Mouse (Mus musculus): Measurements from ENCODE around the gene Nrxn2.

DNA sequence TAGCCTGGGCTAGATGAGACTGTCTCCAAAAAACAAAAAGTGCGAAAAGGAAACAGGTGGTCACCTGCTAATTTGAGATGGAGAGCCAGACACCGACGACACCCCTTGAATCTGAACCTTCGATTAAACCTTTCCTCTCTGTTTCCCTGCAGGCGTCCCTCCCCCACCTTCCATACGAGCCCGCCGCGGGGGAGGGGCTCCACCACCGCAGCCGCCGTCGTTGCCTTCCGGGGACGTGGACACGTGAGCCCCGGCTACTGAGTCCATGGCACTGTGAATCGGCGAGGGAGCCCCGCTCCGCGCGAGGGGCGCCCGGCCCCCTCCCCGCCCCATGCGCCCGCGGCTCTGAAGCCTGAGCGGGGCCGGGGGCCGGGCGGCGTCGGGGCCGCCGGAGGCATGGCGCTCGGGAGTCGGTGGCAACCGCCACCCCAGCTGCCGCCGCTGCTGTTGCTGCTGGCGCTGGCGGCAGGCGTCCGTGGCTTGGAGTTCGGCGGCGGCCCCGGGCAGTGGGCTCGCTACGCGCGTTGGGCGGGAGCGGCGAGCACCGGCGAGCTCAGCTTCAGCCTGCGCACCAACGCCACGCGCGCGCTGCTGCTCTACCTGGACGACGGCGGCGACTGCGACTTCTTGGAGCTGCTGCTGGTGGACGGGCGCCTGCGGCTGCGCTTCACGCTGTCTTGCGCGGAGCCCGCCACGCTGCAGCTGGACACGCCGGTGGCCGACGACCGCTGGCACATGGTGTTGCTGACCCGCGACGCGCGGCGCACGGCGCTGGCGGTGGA is 9.3 kb downstream of the Nrxn2 start:
- TF ChIP-seq CTCF (IDR thresholded peaks at IDR 0.05; ENCODE audit: control insufficient read depth, insufficient read depth, insufficient read length) (no peak), USF1 (IDR thresholded peaks at IDR 0.05; ENCODE audit: low read depth) (no peak)
